Mouse (Mus musculus): Measurements from ENCODE around the gene Ankmy1.

GRCm38 (mm10) chr1:92875360-92876111 lies 27.2 kb downstream of the Ankmy1 start:
- TF ChIP-seq CTCF (IDR thresholded peaks at IDR 0.05; ENCODE audit: low read depth) (no peak), EP300 (IDR thresholded peaks at IDR 0.05; ENCODE audit: low read depth) (no peak)
